Mouse (Mus musculus) right cerebral cortex, postnatal 14 days (tissue): ENCODE data around the gene Polr2b.

ENCODE experiments used
- DNase-seq: peaks from one replicate; pipeline ENCODE4 v3.0.0; 2022

The Polr2b gene

GRCm38 (mm10) chr5:77393990-77394618 is 84.2 kb downstream of the Polr2b start:
- no peak for DNase-seq

- DNase-seq: no peak
Measured at GRCm38 (mm10) chr5:77398285-77399057, 88.5 kb downstream of the Polr2b start.
